Mouse (Mus musculus) midbrain, embryonic 14.5 days (tissue): ENCODE results near the gene Olfr235. TPM values are rescaled to one million over a fixed set of nuclear protein-coding genes. Genes with fewer than 3 reads are reported as not detected.
"Not testable (repeated sequence)": the region's sequence is repeated elsewhere in the genome, so short reads cannot be mapped to it uniquely, and the experiment has no call there.

Experiments
- ATAC-seq: fragments of 200-750 bp; cut with Nextera tagmentation; 2 replicates; pipeline ENCODE4 v1.8.0; 2017; ENCODE audit warnings: moderate number of reproducible peaks, moderate library complexity; ENCODE audit not compliant: low FRiP score, low TSS enrichment
- DNase-seq: peaks from one replicate; pipeline ENCODE4 v3.0.0-alpha.2; 2015
- H3K27ac ChIP-seq: fragments of 300-500 bp; sonication (generic); replicated peaks from 2 replicates; pipeline ENCODE4 v1.5.1; 2014; ENCODE audit warnings: mild to moderate bottlenecking, low read depth, low read length, moderate library complexity
- H3K27me3 ChIP-seq: fragments of 300-500 bp; sonication (generic); 2 replicates; pipeline ENCODE4 v1.6.1; 2014; ENCODE audit warnings: low read length, control low read depth, mixed read lengths; ENCODE audit not compliant: control insufficient read depth, insufficient read depth
- H3K36me3 ChIP-seq: fragments of 300-500 bp; sonication (generic); 2 replicates; pipeline ENCODE4 v1.6.1; 2014; ENCODE audit warnings: low read length, control low read depth; ENCODE audit not compliant: control insufficient read depth, insufficient read depth
- H3K4me1 ChIP-seq: fragments of 300-500 bp; sonication (generic); 2 replicates; pipeline ENCODE4 v1.6.1; 2014; ENCODE audit warnings: mild to moderate bottlenecking, antibody characterized with exemption, low read length, control low read depth; ENCODE audit not compliant: control insufficient read depth, insufficient read depth
- H3K4me2 ChIP-seq: fragments of 300-500 bp; sonication (generic); 2 replicates; pipeline ENCODE4 v1.6.1; 2014; ENCODE audit warnings: mild to moderate bottlenecking, low read length, moderate library complexity
- H3K4me3 ChIP-seq: fragments of 300-500 bp; sonication (generic); replicated peaks from 2 replicates; pipeline ENCODE4 v1.5.1; 2014; ENCODE audit warnings: low read depth, low read length
- H3K9ac ChIP-seq: fragments of 300-500 bp; sonication (generic); replicated peaks from 2 replicates; pipeline ENCODE4 v1.6.1; 2014; ENCODE audit warnings: mild to moderate bottlenecking, low read length, moderate library complexity
- H3K9me3 ChIP-seq: fragments of 300-500 bp; sonication (generic); 2 replicates; pipeline ENCODE4 v1.6.1; 2016; ENCODE audit warnings: low read length, control low read depth, mixed read lengths; ENCODE audit not compliant: control insufficient read depth
- WGBS: fragments of 180-500 bp; shearing (Covaris S2); extraction: QIAGEN DNeasy Blood & Tissue Kit; methylation state at CpG from one replicate; pipeline ENCODE4 v1.1.7; 2014; 5-methylcytosine and 5-hydroxymethylcytosine counted together
- polyA plus RNA-seq: library from polyadenylated mRNA; unstranded; fragments of >200 nt; fragmentation: Nextera tagmentation; extraction: Ambion mirVana; gene quantifications from 2 replicates; pipeline ENCODE4 v1.2.1, GENCODE M21; 2014

The Olfr235 gene
- polyA plus RNA-seq = not detected in 2 replicates

GRCm38 (mm10) chr19:12260732-12261131, at the start of gene Olfr235:
TSS of gene Olfr235 (plus strand) at chr19:12261032.
- no peak for DNase-seq
- no peaks in the 10 kb centered on the region for H3K9me3 ChIP-seq
- H3K4me2 ChIP-seq = no peak within 1 kb of the TSS
- H3K4me1 ChIP-seq = no peaks in the 10 kb centered on the region
- 61% methylated on average over 1 of the region's 1 CpGs for WGBS
- H3K4me3 ChIP-seq = no peak within 1 kb of the TSS
- ATAC-seq = no peak
- H3K36me3 ChIP-seq = no peaks in the 10 kb centered on the region
- no peak within 1 kb of the TSS for H3K9ac ChIP-seq
- no peak within 1 kb of the TSS for H3K27ac ChIP-seq
- no peaks in the 10 kb centered on the region for H3K27me3 ChIP-seq

- H3K4me2 ChIP-seq, H3K27ac ChIP-seq, ATAC-seq, H3K27me3 ChIP-seq, H3K9me3 ChIP-seq, DNase-seq, H3K9ac ChIP-seq, H3K4me3 ChIP-seq, H3K36me3 ChIP-seq, H3K4me1 ChIP-seq: not testable (repeated sequence)
Measured at GRCm38 (mm10) chr19:12232496-12232895, 28.3 kb upstream of the Olfr235 start, which contains the start of gene Olfr1432. TSS of gene Olfr1432 (minus strand) at chr19:12232596.

- no peaks in the 10 kb centered on the region for H3K27me3 ChIP-seq
- H3K36me3 ChIP-seq = no peaks in the 10 kb centered on the region
- H3K4me2 ChIP-seq = no peak within 1 kb of the TSS
- no peaks in the 10 kb centered on the region for H3K4me1 ChIP-seq
- DNase-seq (no peak), ATAC-seq (no peak)
- H3K9me3 ChIP-seq = no peaks in the 10 kb centered on the region
- H3K9ac ChIP-seq = no peak within 1 kb of the TSS
- H3K27ac ChIP-seq = no peak within 1 kb of the TSS
- no peak within 1 kb of the TSS for H3K4me3 ChIP-seq
- WGBS = 78% methylated on average over 1 of the region's 1 CpGs
Measured at GRCm38 (mm10) chr19:12241559-12241958, 19.3 kb upstream of the Olfr235 start, which contains the start of gene Olfr262. TSS of gene Olfr262 (minus strand) at chr19:12241659.

GRCm38 (mm10) chr19:12279554-12279953, 18.7 kb downstream of the Olfr235 start, which contains the start of gene Olfr1434:
TSS of gene Olfr1434 (plus strand) at chr19:12279854.
- H3K4me1 ChIP-seq = no peaks in the 10 kb centered on the region
- H3K36me3 ChIP-seq = no peaks in the 10 kb centered on the region
- ATAC-seq (no peak), DNase-seq (no peak)
- 74% methylated on average over 2 of the region's 2 CpGs for WGBS
- H3K4me3 ChIP-seq = no peak within 1 kb of the TSS
- H3K9me3 ChIP-seq = no peaks in the 10 kb centered on the region
- no peak within 1 kb of the TSS for H3K27ac ChIP-seq
- no peak within 1 kb of the TSS for H3K4me2 ChIP-seq
- H3K27me3 ChIP-seq = no peaks in the 10 kb centered on the region
- H3K9ac ChIP-seq = no peak within 1 kb of the TSS

- Histone ChIP-seq H3K27ac (no peak overlapping the region), H3K36me3 (no peaks in the 10 kb centered on the region), H3K4me1 (no peaks in the 10 kb centered on the region), H3K4me3 (no peak overlapping the region), H3K9me3 (no peaks in the 10 kb centered on the region), H3K27me3 (no peaks in the 10 kb centered on the region), H3K9ac (no peak overlapping the region), H3K4me2 (no peak overlapping the region)
- no peak for ATAC-seq
- no peak for DNase-seq
Measured at GRCm38 (mm10) chr19:12292979-12293378, 32.1 kb downstream of the Olfr235 start.

- H3K4me3 ChIP-seq, DNase-seq, H3K9me3 ChIP-seq, H3K27me3 ChIP-seq, ATAC-seq, H3K9ac ChIP-seq, H3K4me1 ChIP-seq, H3K36me3 ChIP-seq, H3K4me2 ChIP-seq, H3K27ac ChIP-seq: not testable (repeated sequence)
- WGBS = 86% methylated on average over 1 of the region's 1 CpGs
Measured at GRCm38 (mm10) chr19:12299030-12299429, 38.2 kb downstream of the Olfr235 start, which contains the start of gene Olfr1436. TSS of gene Olfr1436 (minus strand) at chr19:12299130.

Other genes with a start within 250 kb of the Olfr235 start
- gene Olfr1423, start 219.7 kb upstream of the Olfr235 start, polyA plus RNA-seq = not detected in 2 replicates
- gene Olfr1424, start 198.3 kb upstream of the Olfr235 start, polyA plus RNA-seq = not detected in 2 replicates
- gene Olfr1425, start 183.3 kb upstream of the Olfr235 start, polyA plus RNA-seq = not detected in 2 replicates
- not detected in 2 replicates for gene Olfr1426, start 169.0 kb upstream of the Olfr235 start, polyA plus RNA-seq
- not detected in 2 replicates for gene Olfr1427, start 157.7 kb upstream of the Olfr235 start, polyA plus RNA-seq
- gene Olfr1428, start 145.1 kb upstream of the Olfr235 start, polyA plus RNA-seq = not detected in 2 replicates
- gene Olfr76, start 137.8 kb upstream of the Olfr235 start, polyA plus RNA-seq = not detected in 2 replicates
- gene Olfr1555-ps1, start 90.9 kb upstream of the Olfr235 start, polyA plus RNA-seq = not detected in 2 replicates
- not detected in 2 replicates for gene Olfr1431, start 60.4 kb upstream of the Olfr235 start, polyA plus RNA-seq
- not detected in 2 replicates for gene Olfr1432, start 28.4 kb upstream of the Olfr235 start, polyA plus RNA-seq
- not detected in 2 replicates for gene Olfr262, start 19.4 kb upstream of the Olfr235 start, polyA plus RNA-seq
- gene Olfr1434, start 18.8 kb downstream of the Olfr235 start, polyA plus RNA-seq = not detected in 2 replicates
- not detected in 2 replicates for gene Olfr1436, start 38.1 kb downstream of the Olfr235 start, polyA plus RNA-seq
- not detected in 2 replicates for gene Olfr1437, start 64.1 kb downstream of the Olfr235 start, polyA plus RNA-seq
- gene Olfr1438-ps1, start 74.9 kb downstream of the Olfr235 start, polyA plus RNA-seq = not detected in 2 replicates
- gene Olfr1440, start 126.2 kb downstream of the Olfr235 start, polyA plus RNA-seq = not detected in 2 replicates
- gene Olfr1441, start 156.4 kb downstream of the Olfr235 start, polyA plus RNA-seq = not detected in 2 replicates
- not detected in 2 replicates for gene Pfpl, start 166.9 kb downstream of the Olfr235 start, polyA plus RNA-seq
- 1.00 and 1.1 TPM in 2 replicates for gene Mpeg1, start 199.7 kb downstream of the Olfr235 start, polyA plus RNA-seq
- gene Dtx4, start 240.4 kb downstream of the Olfr235 start, polyA plus RNA-seq = 35.7 and 46.0 TPM in 2 replicates